Mouse (Mus musculus) CD8-positive naive resting alpha-beta T cell, adult 2 months (primary cell): ENCODE measurements around the gene Samd5.

Experiments
- DNase-seq, 2 experiments: peaks; one replicate each; pipeline ENCODE4 v3.0.0; 2022; ENCODE audit warnings: low read depth in 2 of 2, low spot score in 2 of 2

Samd5 gene

GRCm38 (mm10) chr10:9674561-9675521 is at the start of gene Samd5:
Samd5 (minus strand) TSS chr10:9675208.
- no peak for DNase-seq

GRCm38 (mm10) chr10:9722519-9723303 is 47.7 kb upstream of the Samd5 start:
- DNase-seq, result no peak

GRCm38 (mm10) chr10:9720027-9720426 is 45.0 kb upstream of the Samd5 start:
- no peak for DNase-seq

- no peak for DNase-seq
Observed at GRCm38 (mm10) chr10:9718086-9718485, 43.1 kb upstream of the Samd5 start.

- no peak for DNase-seq
Observed at GRCm38 (mm10) chr10:9704956-9705355, 29.9 kb upstream of the Samd5 start.

- no peak for DNase-seq
Observed at GRCm38 (mm10) chr10:9699071-9699761, 24.2 kb upstream of the Samd5 start.

GRCm38 (mm10) chr10:9698141-9698540 is 23.1 kb upstream of the Samd5 start:
- DNase-seq, result no peak

GRCm38 (mm10) chr10:9696543-9697141 is 21.6 kb upstream of the Samd5 start:
- DNase-seq, result no peak

- no peak for DNase-seq
Observed at GRCm38 (mm10) chr10:9693990-9694699, 19.1 kb upstream of the Samd5 start.

- no peak for DNase-seq
Observed at GRCm38 (mm10) chr10:9680928-9681327, 5.9 kb upstream of the Samd5 start.

GRCm38 (mm10) chr10:9679911-9680310 is 4.9 kb upstream of the Samd5 start:
- no peak for DNase-seq

- DNase-seq, result no peak
Observed at GRCm38 (mm10) chr10:9678071-9678470, 3.1 kb upstream of the Samd5 start.

GRCm38 (mm10) chr10:9676886-9677285 is 1.9 kb upstream of the Samd5 start:
- DNase-seq, result no peak

GRCm38 (mm10) chr10:9676418-9676786 is 1.4 kb upstream of the Samd5 start:
- DNase-seq, result no peak

- no peak for DNase-seq
Observed at GRCm38 (mm10) chr10:9675550-9676417, 776 bp upstream of the Samd5 start.

GRCm38 (mm10) chr10:9673276-9673675 is 1.7 kb downstream of the Samd5 start:
- DNase-seq, result no peak

- no peak for DNase-seq
Observed at GRCm38 (mm10) chr10:9672751-9673150, 2.3 kb downstream of the Samd5 start.

- no peak for DNase-seq
Observed at GRCm38 (mm10) chr10:9670351-9670750, 4.7 kb downstream of the Samd5 start.

- DNase-seq, result no peak
Observed at GRCm38 (mm10) chr10:9668791-9669190, 6.2 kb downstream of the Samd5 start.
